Mouse (Mus musculus): Measurements from ENCODE around the gene Pnmal1. TPM values are rescaled to one million over a fixed set of nuclear protein-coding genes. Genes with fewer than 3 reads are reported as not detected.

Pnmal1 gene
- polyA plus RNA-seq, 1 experiment from 2014 or later = 0.33 TPM

GRCm38 (mm10) chr7:16918670-16919069 is 40.8 kb upstream of the Pnmal1 start:
- Histone ChIP-seq H3K9ac (no peak overlapping the region), H3K9me3 (no peaks in the 10 kb centered on the region), H3K27me3 (no peaks in the 10 kb centered on the region), H3K36me3 (peaks cover 60% of the 10 kb centered on the region), H3K4me3 (no peak overlapping the region), H3K4me1 (peaks cover 59% of the 10 kb centered on the region), H3K4me2 (no peak overlapping the region), H3K27ac (no peak overlapping the region)
- 63% methylated on average over 3 of the region's 3 CpGs for WGBS
- ATAC-seq (ENCODE audit: insufficient number of reproducible peaks, low FRiP score, low TSS enrichment, low read depth) = no peak

GRCm38 (mm10) chr7:16919395-16920149 is 39.9 kb upstream of the Pnmal1 start:
- 0 out of 2 replicates have a peak overlapping the region, but pooled peaks have one; percentile 17 for H3K4me2 ChIP-seq
- peaks cover 52% of the 10 kb centered on the region for H3K36me3 ChIP-seq
- no peaks in the 10 kb centered on the region for H3K27me3 ChIP-seq
- peak overlapping the region; percentile 51; the same call in 1 of the 2 replicates for H3K27ac ChIP-seq
- H3K9ac ChIP-seq = peak overlapping the region; percentile 7; the same call in 1 of the 2 replicates
- H3K9me3 ChIP-seq = no peaks in the 10 kb centered on the region
- no peak for ATAC-seq (ENCODE audit: insufficient number of reproducible peaks, low FRiP score, low TSS enrichment, low read depth)
- H3K4me1 ChIP-seq = peaks cover 51% of the 10 kb centered on the region
- WGBS = 74% methylated on average over 13 of the region's 13 CpGs
- no peak overlapping the region; the same call in 1 of the 2 replicates for H3K4me3 ChIP-seq

GRCm38 (mm10) chr7:16920150-16920579 is 39.3 kb upstream of the Pnmal1 start:
- H3K36me3 ChIP-seq = peaks cover 46% of the 10 kb centered on the region

GRCm38 (mm10) chr7:16920818-16921791 is 38.4 kb upstream of the Pnmal1 start:
- no peaks in the 10 kb centered on the region for H3K9me3 ChIP-seq

More at GRCm38 (mm10) chr7:16920150-16920579, 39.3 kb upstream of the Pnmal1 start:
- WGBS = 66% methylated on average over 7 of the region's 7 CpGs
- Histone ChIP-seq H3K4me1 (peaks cover 51% of the 10 kb centered on the region), H3K9ac (peak overlapping the region; percentile 7; the same call in 1 of the 2 replicates), H3K4me3 (no peak overlapping the region; the same call in 1 of the 2 replicates), H3K27me3 (no peaks in the 10 kb centered on the region), H3K9me3 (no peaks in the 10 kb centered on the region), H3K4me2 (0 out of 2 replicates have a peak overlapping the region, but pooled peaks have one; percentile 17), H3K27ac (peak overlapping the region; percentile 51; the same call in 1 of the 2 replicates)
- no peak for ATAC-seq (ENCODE audit: insufficient number of reproducible peaks, low FRiP score, low TSS enrichment, low read depth)

GRCm38 (mm10) chr7:16921881-16922335 is 37.6 kb upstream of the Pnmal1 start:
- ATAC-seq (ENCODE audit: insufficient number of reproducible peaks, low FRiP score, low TSS enrichment, low read depth) = no peak
- Histone ChIP-seq H3K4me2 (peak overlapping the region; percentile 81), H3K27ac (peak overlapping the region; percentile 97), H3K4me1 (peaks cover 51% of the 10 kb centered on the region), H3K9ac (peak overlapping the region; percentile 98), H3K9me3 (no peaks in the 10 kb centered on the region), H3K4me3 (peak overlapping the region; percentile 76), H3K36me3 (peaks cover 29% of the 10 kb centered on the region), H3K27me3 (no peaks in the 10 kb centered on the region)
- WGBS = 33% methylated on average over 6 of the region's 6 CpGs

More at GRCm38 (mm10) chr7:16920818-16921791, 38.4 kb upstream of the Pnmal1 start:
- ATAC-seq (ENCODE audit: insufficient number of reproducible peaks, low FRiP score, low TSS enrichment, low read depth) = no peak
- H3K36me3 ChIP-seq = peaks cover 37% of the 10 kb centered on the region
- H3K4me3 ChIP-seq = peak overlapping the region; percentile 76
- no peaks in the 10 kb centered on the region for H3K27me3 ChIP-seq
- H3K4me2 ChIP-seq = peak overlapping the region; percentile 81
- H3K4me1 ChIP-seq = peaks cover 51% of the 10 kb centered on the region
- H3K27ac ChIP-seq = peak overlapping the region; percentile 97
- WGBS = 25% methylated on average over 21 of the region's 21 CpGs
- H3K9ac ChIP-seq = peak overlapping the region; percentile 98

- peak overlapping the region; percentile 98 for H3K9ac ChIP-seq
- peaks cover 23% of the 10 kb centered on the region for H3K36me3 ChIP-seq
- H3K27me3 ChIP-seq = no peaks in the 10 kb centered on the region
- peak overlapping the region; percentile 76 for H3K4me3 ChIP-seq
- H3K4me1 ChIP-seq = peaks cover 51% of the 10 kb centered on the region
- no peaks in the 10 kb centered on the region for H3K9me3 ChIP-seq
- 47% methylated on average over 10 of the region's 10 CpGs for WGBS
- no peak for ATAC-seq (ENCODE audit: insufficient number of reproducible peaks, low FRiP score, low TSS enrichment, low read depth)
- peak overlapping the region; percentile 81 for H3K4me2 ChIP-seq
- peak overlapping the region; percentile 97 for H3K27ac ChIP-seq
Observed at GRCm38 (mm10) chr7:16922360-16922973, 37.0 kb upstream of the Pnmal1 start.

GRCm38 (mm10) chr7:16923283-16924036 is 36.0 kb upstream of the Pnmal1 start:
- H3K4me1 ChIP-seq = peaks cover 45% of the 10 kb centered on the region
- peak overlapping the region; percentile 97 for H3K27ac ChIP-seq
- no peak for ATAC-seq (ENCODE audit: insufficient number of reproducible peaks, low FRiP score, low TSS enrichment, low read depth)
- peaks cover 13% of the 10 kb centered on the region for H3K36me3 ChIP-seq
- under 1% methylated on average over 57 of the region's 57 CpGs for WGBS
- H3K9ac ChIP-seq = peak overlapping the region; percentile 98
- no peaks in the 10 kb centered on the region for H3K9me3 ChIP-seq
- H3K4me2 ChIP-seq = peak overlapping the region; percentile 81
- no peaks in the 10 kb centered on the region for H3K27me3 ChIP-seq
- H3K4me3 ChIP-seq = peak overlapping the region; percentile 76

GRCm38 (mm10) chr7:16924037-16924834 is 35.2 kb upstream of the Pnmal1 start, which contains the start of gene Calm3:
Calm3 (minus strand) TSS chr7:16924114.
- Histone ChIP-seq H3K27me3 (no peaks in the 10 kb centered on the region), H3K36me3 (peaks cover 6% of the 10 kb centered on the region), H3K9me3 (no peaks in the 10 kb centered on the region), H3K4me2 (peak within 1 kb of the TSS; percentile 81), H3K9ac (peak within 1 kb of the TSS; percentile 98), H3K4me1 (peaks cover 41% of the 10 kb centered on the region), H3K27ac (peak within 1 kb of the TSS; percentile 97), H3K4me3 (peak within 1 kb of the TSS; percentile 76)
- WGBS = 2% methylated on average over 64 of the region's 64 CpGs
- peak; percentile 93 for ATAC-seq (ENCODE audit: insufficient number of reproducible peaks, low FRiP score, low TSS enrichment, low read depth)

- Histone ChIP-seq H3K27me3 (no peaks in the 10 kb centered on the region), H3K4me3 (no peak overlapping the region), H3K27ac (no peak overlapping the region), H3K4me1 (0 out of 2 replicates have a peak, but pooled peaks cover 6% of the 10 kb centered on the region), H3K9me3 (no peaks in the 10 kb centered on the region), H3K36me3 (no peaks in the 10 kb centered on the region), H3K9ac (no peak overlapping the region), H3K4me2 (no peak overlapping the region)
- WGBS = 46% methylated on average over 2 of the region's 2 CpGs
- no peak for ATAC-seq (ENCODE audit: insufficient number of reproducible peaks, low FRiP score, low TSS enrichment, low read depth)
Observed at GRCm38 (mm10) chr7:16928341-16928740, 31.1 kb upstream of the Pnmal1 start.

GRCm38 (mm10) chr7:16930850-16931249 is 28.6 kb upstream of the Pnmal1 start:
- ATAC-seq (ENCODE audit: insufficient number of reproducible peaks, low FRiP score, low TSS enrichment, low read depth) = no peak
- Histone ChIP-seq H3K4me1 (0 out of 2 replicates have a peak, but pooled peaks cover 2% of the 10 kb centered on the region), H3K4me3 (no peak overlapping the region), H3K36me3 (no peaks in the 10 kb centered on the region), H3K9me3 (no peaks in the 10 kb centered on the region), H3K9ac (no peak overlapping the region), H3K27me3 (no peaks in the 10 kb centered on the region), H3K27ac (no peak overlapping the region), H3K4me2 (no peak overlapping the region)
- WGBS = 11% methylated on average over 1 of the region's 1 CpGs

Data from limb, embryonic 15.5 days (tissue).